Mouse (Mus musculus) Patski (cell line): ENCODE data around the gene Egln1. TPM values are rescaled to one million over a fixed set of nuclear protein-coding genes. Genes with fewer than 3 reads are reported as not detected.

ENCODE experiments used
- ATAC-seq: fragments of 100-300 bp; one replicate; pipeline ENCODE4 v1.8.0; 2021
- CTCF ChIA-PET: fragments of 350-600 bp; sonication (Branson Sonifier 250); formaldehyde crosslinking; loops from one replicate; lab custom pipeline; 2022; ENCODE audit warnings: inconsistent platforms; lab: Charles Lee
- POLR2A ChIA-PET: fragments of 350-600 bp; sonication (Branson Sonifier 250); formaldehyde crosslinking; loops from one replicate; lab custom pipeline; 2022; ENCODE audit warnings: antibody characterized with exemption, inconsistent platforms; lab: Charles Lee
- DNase-seq: peaks from one replicate; pipeline ENCODE4 v3.0.0-alpha.2; 2011; ENCODE audit warnings: low read depth, low spot score
- H3K27me3 ChIP-seq: fragments of 371-371 bp; one replicate; pipeline ENCODE4 v1.5.1; 2021
- CTCF ChIP-seq: fragments of 100-300 bp; IDR thresholded peaks from one replicate; pipeline ENCODE4 v1.5.1; 2021
- in situ Hi-C: fragments of 300-500 bp; cut with MboI; formaldehyde crosslinking; loops from 3 replicates; pipeline ENCODE4 v1.11.1; 2018; ENCODE audit warnings: low pct_unique_long_range_greater_than_20kb, mixed read lengths
- polyA plus RNA-seq: library from polyadenylated mRNA; unstranded; gene quantifications from one replicate; pipeline ENCODE4 v1.2.3, GENCODE M21; 2021

Gene Egln1
- 50.7 TPM for polyA plus RNA-seq

- ATAC-seq (peak; percentile 44), DNase-seq (no peak)
- CTCF ChIA-PET: no interaction called here
- H3K27me3 ChIP-seq: no peaks in the 10 kb centered on the region
- POLR2A ChIA-PET: interaction anchor here (0.7 to 2.4 kb wide), 7 partner anchors 11 to 63 kb away, joined by 3 to 10 read pairs (median 3); partner anchors contain the start of gene Tsnax
- TF ChIP-seq CTCF: no peak
- in situ Hi-C loops: loop anchor here (5.0 kb wide), 2 partner anchors 52 to 63 kb away; partner anchors contain the start of genes Exoc8, Sprtn and Tsnax
These were observed at the start of gene Egln1 for GRCm38 (mm10) chr8:124949209-124950068. Gene Egln1 (minus strand): TSS chr8:124949324.

- in situ Hi-C loops: no loop called here
- ATAC-seq (no peak), DNase-seq (no peak)
- no peak for TF ChIP-seq CTCF
- ChIA-PET CTCF (no interaction called here), POLR2A (no interaction called here)
- H3K27me3 ChIP-seq: peaks cover 12% of the 10 kb centered on the region
These were observed 46.7 kb upstream of the Egln1 start for GRCm38 (mm10) chr8:124995776-124996175.

- POLR2A ChIA-PET: no interaction called here
- CTCF ChIA-PET: interaction anchor here (1.2 to 1.7 kb wide), 2 partner anchors 19 to 25 kb away, joined by 3 read pairs; no protein-coding TSS in a partner anchor
- ATAC-seq (no peak), DNase-seq (no peak)
- peaks cover 12% of the 10 kb centered on the region for H3K27me3 ChIP-seq
- no peak for TF ChIP-seq CTCF
- in situ Hi-C loops: no loop called here
These were observed 42.5 kb upstream of the Egln1 start for GRCm38 (mm10) chr8:124991668-124991926.

DNA sequence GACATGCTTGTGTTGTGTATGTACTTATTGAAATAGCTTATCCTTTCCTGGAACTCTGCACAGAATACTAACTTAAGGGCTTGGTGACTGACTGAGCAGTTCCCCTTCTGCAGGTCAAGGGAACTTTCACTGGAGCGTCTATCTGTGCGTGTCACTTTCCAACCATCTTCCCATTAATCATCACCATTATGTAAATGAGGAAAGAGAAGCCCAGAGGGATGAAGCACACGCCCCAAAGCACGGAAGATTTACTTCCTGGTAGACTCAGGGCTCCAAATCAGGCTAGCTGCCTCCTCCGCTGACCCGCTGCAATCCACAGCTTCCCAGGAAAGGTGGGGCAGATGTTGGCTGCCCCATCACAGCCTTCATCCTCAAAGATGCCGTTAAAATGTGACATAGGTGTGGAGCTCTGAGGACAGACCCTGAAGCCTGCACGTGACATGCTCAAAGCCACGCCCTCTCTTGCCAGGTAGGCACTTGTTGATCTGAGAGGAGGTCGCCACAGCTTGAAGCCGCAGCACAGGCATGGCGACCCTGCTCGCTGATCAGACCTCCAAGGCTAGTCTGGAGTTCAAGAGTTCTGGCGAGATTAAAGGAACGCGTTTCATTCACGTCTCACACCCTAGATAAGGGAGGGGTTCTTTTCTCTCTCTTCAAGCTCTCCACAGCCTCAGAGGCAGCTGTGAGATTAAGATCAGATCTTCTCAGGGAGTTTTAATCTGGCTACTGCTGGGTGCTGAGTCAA, 42.0 kb upstream of the Egln1 start:
- CTCF ChIA-PET: interaction anchor here (1.2 to 1.9 kb wide), 4 partner anchors 12 to 27 kb away, joined by 3 to 8 read pairs (median 3); no protein-coding TSS in a partner anchor
- no peak for TF ChIP-seq CTCF
- POLR2A ChIA-PET: no interaction called here
- in situ Hi-C loops: no loop called here
- DNase-seq: no peak
- H3K27me3 ChIP-seq: peaks cover 17% of the 10 kb centered on the region
- no peak for ATAC-seq

DNA sequence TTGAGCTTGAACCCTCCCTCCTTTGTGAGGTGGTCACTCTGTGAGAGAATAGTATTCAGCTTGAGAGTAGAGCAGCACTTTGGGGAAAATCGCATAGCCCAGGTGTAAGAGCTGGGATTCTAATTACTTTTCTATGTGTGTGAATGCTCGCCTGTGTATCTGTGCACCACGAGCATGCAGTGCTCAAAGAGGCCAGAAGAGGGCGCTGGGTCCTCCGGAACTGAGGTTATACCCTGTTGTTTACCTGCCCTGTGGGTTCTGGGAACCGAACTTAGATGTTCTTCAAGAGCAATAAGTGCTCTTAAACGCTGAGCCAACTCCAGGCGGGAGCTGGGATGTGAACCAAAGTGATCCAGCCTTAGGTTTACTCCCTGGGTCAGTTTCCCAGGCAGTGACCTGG, 31.7 kb upstream of the Egln1 start:
- CTCF ChIA-PET: interaction anchor here (2.7 kb wide), 1 partner anchor 9 kb away, joined by 8 read pairs; no protein-coding TSS in a partner anchor

DNA sequence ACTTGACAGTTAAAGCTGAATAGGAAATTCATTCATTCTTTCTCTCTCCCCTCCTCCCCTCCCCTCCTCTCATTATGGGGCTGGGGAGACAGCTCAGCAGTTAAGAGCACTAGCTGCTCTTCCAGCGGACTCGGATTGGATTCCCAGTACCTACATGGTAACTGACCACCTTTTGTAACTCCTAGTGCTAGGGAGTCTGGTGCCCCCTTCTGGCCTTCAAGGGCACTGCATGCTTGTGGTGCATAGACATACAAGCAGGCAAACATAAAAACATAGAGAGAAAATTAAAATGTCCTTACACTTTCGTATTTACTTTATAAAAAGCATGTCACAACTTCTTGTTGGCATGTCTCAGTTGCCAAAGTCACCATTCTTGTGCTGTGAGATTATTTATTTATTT, 30.9 kb upstream of the Egln1 start:
- CTCF ChIA-PET: interaction anchor here (2.7 kb wide), 1 partner anchor 10 kb away, joined by 8 read pairs; no protein-coding TSS in a partner anchor
- DNase-seq (no peak), ATAC-seq (no peak)
- H3K27me3 ChIP-seq: peaks cover under 1% of the 10 kb centered on the region
- TF ChIP-seq CTCF: peak; percentile 50
- POLR2A ChIA-PET: no interaction called here
- in situ Hi-C loops: no loop called here

More for the DNA sequence above, 31.7 kb upstream of the Egln1 start:
- H3K27me3 ChIP-seq: peaks cover 6% of the 10 kb centered on the region
- DNase-seq (no peak), ATAC-seq (no peak)
- in situ Hi-C loops: no loop called here
- POLR2A ChIA-PET: no interaction called here
- TF ChIP-seq CTCF: peak; percentile 37

- DNase-seq (no peak), ATAC-seq (no peak)
- in situ Hi-C loops: no loop called here
- TF ChIP-seq CTCF: no peak
- no peaks in the 10 kb centered on the region for H3K27me3 ChIP-seq
- ChIA-PET CTCF (interaction anchor here (2.7 kb wide), 1 partner anchor 12 kb away, joined by 8 read pairs; no protein-coding TSS in a partner anchor), POLR2A (no interaction called here)
These were observed 28.9 kb upstream of the Egln1 start for GRCm38 (mm10) chr8:124978026-124978425.

DNA sequence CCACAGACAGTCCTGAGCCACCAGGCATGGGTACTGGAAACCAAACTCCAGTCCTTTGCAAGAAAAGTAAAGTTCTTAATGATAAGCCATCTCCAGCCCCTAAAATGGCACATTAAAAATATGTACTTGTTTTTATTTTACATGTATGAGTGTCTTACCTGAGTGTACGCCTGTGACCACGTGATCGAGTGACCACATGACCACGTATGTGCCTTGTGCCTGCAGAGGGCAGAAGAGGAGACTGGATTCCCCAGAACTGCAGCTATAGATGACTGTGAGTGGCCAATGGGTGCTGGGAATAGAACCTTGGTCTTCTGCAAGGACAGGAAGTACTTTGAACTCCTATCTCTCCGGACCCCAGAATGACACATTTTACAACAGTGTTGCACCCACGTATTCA, 27.1 kb upstream of the Egln1 start:
- H3K27me3 ChIP-seq: no peaks in the 10 kb centered on the region
- ATAC-seq (no peak), DNase-seq (no peak)
- TF ChIP-seq CTCF: no peak
- in situ Hi-C loops: no loop called here
- ChIA-PET CTCF (no interaction called here), POLR2A (no interaction called here)

GRCm38 (mm10) chr8:124974254-124974653, 25.1 kb upstream of the Egln1 start:
- no peak for TF ChIP-seq CTCF
- ATAC-seq (no peak), DNase-seq (no peak)
- ChIA-PET POLR2A (no interaction called here), CTCF (no interaction called here)
- H3K27me3 ChIP-seq: no peaks in the 10 kb centered on the region
- in situ Hi-C loops: no loop called here

GRCm38 (mm10) chr8:124973221-124973620, 24.1 kb upstream of the Egln1 start:
- H3K27me3 ChIP-seq: no peaks in the 10 kb centered on the region
- ChIA-PET CTCF (no interaction called here), POLR2A (no interaction called here)
- TF ChIP-seq CTCF: no peak
- in situ Hi-C loops: no loop called here
- no peak for DNase-seq
- no peak for ATAC-seq
